Mouse (Mus musculus): ENCODE measurements at regions not wholly inside any gene's neighbourhood (a gene's known extent, or its start where the extent isn't known, plus 50 kb on each side); places are given as distances from the start of the nearest gene placed in this dataset.
A peak's percentile ranks its signal among the peaks of the same experiment; 100 is the strongest.

GRCm38 (mm10) chr5:52920251-52920650, 86.4 kb downstream of the Anapc4 start:
- Histone ChIP-seq H3K9ac (no peak overlapping the region), H3K9me3 (no peaks in the 10 kb centered on the region), H3K4me1 (replicated peaks) (no peaks in the 10 kb centered on the region), H3K4me3 (no peak overlapping the region), H3K27ac (replicated peaks) (no peak overlapping the region), H3K4me2 (no peak overlapping the region), H3K27me3 (no peaks in the 10 kb centered on the region), H3K36me3 (no peaks in the 10 kb centered on the region)
- no peak for ATAC-seq (ENCODE audit: low FRiP score, low read depth)
- 84% methylated on average over 3 of the region's 3 CpGs for WGBS

GRCm38 (mm10) chr5:52920722-52921264, 87.0 kb downstream of the Anapc4 start:
- Histone ChIP-seq H3K27ac (replicated peaks) (no peak overlapping the region), H3K9ac (no peak overlapping the region), H3K36me3 (no peaks in the 10 kb centered on the region), H3K9me3 (no peaks in the 10 kb centered on the region), H3K4me2 (no peak overlapping the region), H3K27me3 (no peaks in the 10 kb centered on the region), H3K4me1 (replicated peaks) (no peaks in the 10 kb centered on the region), H3K4me3 (no peak overlapping the region)
- ATAC-seq (ENCODE audit: low FRiP score, low read depth) = no peak
- WGBS = 74% methylated on average over 7 of the region's 7 CpGs

- Histone ChIP-seq H3K4me3 (no peak overlapping the region), H3K4me1 (replicated peaks) (no peaks in the 10 kb centered on the region), H3K9me3 (no peaks in the 10 kb centered on the region), H3K36me3 (no peaks in the 10 kb centered on the region), H3K9ac (no peak overlapping the region), H3K27me3 (no peaks in the 10 kb centered on the region), H3K27ac (replicated peaks) (no peak overlapping the region), H3K4me2 (no peak overlapping the region)
- WGBS = 64% methylated on average over 6 of the region's 6 CpGs
- no peak for ATAC-seq (ENCODE audit: low FRiP score, low read depth)
These were observed 91.2 kb downstream of the Anapc4 start for GRCm38 (mm10) chr5:52925006-52925405.

- Histone ChIP-seq H3K9ac (no peak overlapping the region), H3K9me3 (no peaks in the 10 kb centered on the region), H3K27me3 (no peaks in the 10 kb centered on the region), H3K36me3 (no peaks in the 10 kb centered on the region), H3K4me3 (no peak overlapping the region), H3K4me2 (no peak overlapping the region), H3K4me1 (replicated peaks) (no peaks in the 10 kb centered on the region), H3K27ac (replicated peaks) (no peak overlapping the region)
- no peak for ATAC-seq (ENCODE audit: low FRiP score, low read depth)
- WGBS = 77% methylated on average over 8 of the region's 8 CpGs
These were observed 95.9 kb downstream of the Anapc4 start for GRCm38 (mm10) chr5:52929690-52930089.

GRCm38 (mm10) chr5:52933291-52933690, 99.5 kb downstream of the Anapc4 start:
- no peak overlapping the region for H3K9ac ChIP-seq
- H3K9me3 ChIP-seq = no peaks in the 10 kb centered on the region
- ATAC-seq (ENCODE audit: low FRiP score, low read depth) = no peak
- H3K4me1 ChIP-seq (replicated peaks) = no peaks in the 10 kb centered on the region
- H3K27ac ChIP-seq (replicated peaks) = no peak overlapping the region
- WGBS = 78% methylated on average over 6 of the region's 6 CpGs
- H3K27me3 ChIP-seq = no peaks in the 10 kb centered on the region
- H3K4me2 ChIP-seq = no peak overlapping the region
- H3K4me3 ChIP-seq = no peak overlapping the region
- no peaks in the 10 kb centered on the region for H3K36me3 ChIP-seq

- WGBS = 89% methylated on average over 1 of the region's 1 CpGs
- Histone ChIP-seq H3K9me3 (no peaks in the 10 kb centered on the region), H3K36me3 (no peaks in the 10 kb centered on the region), H3K27me3 (no peaks in the 10 kb centered on the region), H3K4me1 (replicated peaks) (no peaks in the 10 kb centered on the region), H3K4me3 (no peak overlapping the region), H3K9ac (no peak overlapping the region), H3K27ac (replicated peaks) (no peak overlapping the region), H3K4me2 (no peak overlapping the region)
- ATAC-seq (ENCODE audit: low FRiP score, low read depth) = no peak
These were observed 100.3 kb upstream of the Slc34a2 start for GRCm38 (mm10) chr5:52937626-52938025.

- no peaks in the 10 kb centered on the region for H3K27me3 ChIP-seq
- no peak overlapping the region for H3K9ac ChIP-seq
- H3K36me3 ChIP-seq = no peaks in the 10 kb centered on the region
- no peak overlapping the region for H3K4me2 ChIP-seq
- no peak overlapping the region for H3K4me3 ChIP-seq
- no peak for ATAC-seq (ENCODE audit: low FRiP score, low read depth)
- no peak overlapping the region for H3K27ac ChIP-seq (replicated peaks)
- 95% methylated on average over 6 of the region's 6 CpGs for WGBS
- no peaks in the 10 kb centered on the region for H3K9me3 ChIP-seq
- no peaks in the 10 kb centered on the region for H3K4me1 ChIP-seq (replicated peaks)
These were observed 97.9 kb upstream of the Slc34a2 start for GRCm38 (mm10) chr5:52939994-52940393.

GRCm38 (mm10) chr5:52940645-52941044, 97.2 kb upstream of the Slc34a2 start:
- no peaks in the 10 kb centered on the region for H3K9me3 ChIP-seq
- H3K4me3 ChIP-seq = no peak overlapping the region
- H3K4me1 ChIP-seq (replicated peaks) = no peaks in the 10 kb centered on the region
- no peak overlapping the region for H3K4me2 ChIP-seq
- H3K27ac ChIP-seq (replicated peaks) = no peak overlapping the region
- no peak overlapping the region for H3K9ac ChIP-seq
- no peaks in the 10 kb centered on the region for H3K27me3 ChIP-seq
- WGBS = 91% methylated on average over 4 of the region's 4 CpGs
- ATAC-seq (ENCODE audit: low FRiP score, low read depth) = no peak
- no peaks in the 10 kb centered on the region for H3K36me3 ChIP-seq

- no peaks in the 10 kb centered on the region for H3K36me3 ChIP-seq
- H3K27ac ChIP-seq (replicated peaks) = no peak overlapping the region
- peak; percentile 33; the same call in 1 of the 2 replicates for ATAC-seq (ENCODE audit: low FRiP score, low read depth)
- H3K9me3 ChIP-seq = no peaks in the 10 kb centered on the region
- H3K27me3 ChIP-seq = no peaks in the 10 kb centered on the region
- 0 out of 2 replicates have a peak, but pooled peaks cover 3% of the 10 kb centered on the region for H3K4me1 ChIP-seq (replicated peaks)
- no peak overlapping the region for H3K4me3 ChIP-seq
- WGBS = 56% methylated on average over 8 of the region's 8 CpGs
- no peak overlapping the region for H3K4me2 ChIP-seq
- no peak overlapping the region for H3K9ac ChIP-seq
These were observed 84.0 kb upstream of the Slc34a2 start for GRCm38 (mm10) chr5:52953875-52954274.

GRCm38 (mm10) chr5:52954713-52955112, 83.2 kb upstream of the Slc34a2 start:
- Histone ChIP-seq H3K4me2 (no peak overlapping the region), H3K9ac (no peak overlapping the region), H3K36me3 (no peaks in the 10 kb centered on the region), H3K27ac (replicated peaks) (no peak overlapping the region), H3K4me1 (replicated peaks) (0 out of 2 replicates have a peak, but pooled peaks cover 3% of the 10 kb centered on the region), H3K9me3 (no peaks in the 10 kb centered on the region), H3K27me3 (no peaks in the 10 kb centered on the region), H3K4me3 (no peak overlapping the region)
- 86% methylated on average over 3 of the region's 3 CpGs for WGBS
- ATAC-seq (ENCODE audit: low FRiP score, low read depth) = no peak

- no peaks in the 10 kb centered on the region for H3K36me3 ChIP-seq
- no peak for ATAC-seq (ENCODE audit: low FRiP score, low read depth)
- H3K4me3 ChIP-seq = no peak overlapping the region
- H3K27me3 ChIP-seq = no peaks in the 10 kb centered on the region
- H3K27ac ChIP-seq (replicated peaks) = no peak overlapping the region
- no peaks in the 10 kb centered on the region for H3K4me1 ChIP-seq (replicated peaks)
- whole genome bisulfite sequencing = 88% methylated on average over 4 of the region's 4 CpGs
- H3K9me3 ChIP-seq = no peaks in the 10 kb centered on the region
- H3K9ac ChIP-seq = no peak overlapping the region
- no peak overlapping the region for H3K4me2 ChIP-seq
These were observed 73.7 kb upstream of the Slc34a2 start for GRCm38 (mm10) chr5:52964209-52964608.

GRCm38 (mm10) chr5:52971811-52972210, 66.1 kb upstream of the Slc34a2 start:
- Histone ChIP-seq H3K4me3 (no peak overlapping the region), H3K27ac (replicated peaks) (no peak overlapping the region), H3K9me3 (no peaks in the 10 kb centered on the region), H3K4me1 (replicated peaks) (no peaks in the 10 kb centered on the region), H3K4me2 (no peak overlapping the region), H3K36me3 (no peaks in the 10 kb centered on the region), H3K9ac (no peak overlapping the region), H3K27me3 (no peaks in the 10 kb centered on the region)
- WGBS = 44% methylated on average over 5 of the region's 5 CpGs
- no peak for ATAC-seq (ENCODE audit: low FRiP score, low read depth)

- ATAC-seq (ENCODE audit: low FRiP score, low read depth) = no peak
- H3K9ac ChIP-seq = no peak overlapping the region
- H3K4me3 ChIP-seq = no peak overlapping the region
- H3K4me2 ChIP-seq = no peak overlapping the region
- H3K27me3 ChIP-seq = no peaks in the 10 kb centered on the region
- H3K36me3 ChIP-seq = no peaks in the 10 kb centered on the region
- H3K9me3 ChIP-seq = no peaks in the 10 kb centered on the region
- H3K4me1 ChIP-seq (replicated peaks) = no peaks in the 10 kb centered on the region
- H3K27ac ChIP-seq (replicated peaks) = no peak overlapping the region
- 83% methylated on average over 2 of the region's 2 CpGs for WGBS
These were observed 64.9 kb upstream of the Slc34a2 start for GRCm38 (mm10) chr5:52973003-52973402.
